Mouse (Mus musculus): ENCODE measurements at regions not wholly inside any gene's neighbourhood (a gene's known extent, or its start where the extent isn't known, plus 50 kb on each side); places are given as distances from the start of the nearest gene placed in this dataset.

GRCm38 (mm10) chr12:47160626-47161025, 341.9 kb upstream of the Nova1 start:
- TF ChIP-seq POLR2A (IDR thresholded peaks at IDR 0.05; ENCODE audit: insufficient read length, low read depth), result no peak
- TF ChIP-seq TCF12 (IDR thresholded peaks at IDR 0.05; ENCODE audit: insufficient read depth, poor library complexity, severe bottlenecking), result no peak
